In genomic region chr12:86157894-86158444, GRCm38 (mm10) we compare ENCODE assay signal across 9 mouse cellular contexts.
DNase-seq lines count a peak whose midpoint lies in the region; ATAC-seq and TF ChIP-seq lines count a peak whose summit lies in the region.
"Had no signal": no experiment of that assay in that cellular context is flagged by ENCODE, and none has a peak within 500 bp of the region (broad histone marks: within the 10 kb centered on the region; RNA-seq: fewer than 3 reads in every experiment).

No protein-coding gene starts in this region.

- no peaks in the 10 kb centered on the region for H3K9me3 ChIP-seq in embryonic facial prominence, embryonic 11.5 days (replicated peaks; ENCODE audit: control insufficient read depth, low read length)
- H3K9me3 ChIP-seq in hindbrain, postnatal 0 days (ENCODE audit: low read length) = no peaks in the 10 kb centered on the region
- H3K9me3 ChIP-seq in stomach, embryonic 15.5 days = no peaks in the 10 kb centered on the region

- peak; percentile 25 for DNase-seq in gastrocnemius, adult 2 months
- no peak for DNase-seq in gastrocnemius, postnatal 10 days
- peak; percentile 18 for DNase-seq in MN1 (ENCODE audit: low spot score)
- DNase-seq in embryonic facial prominence, embryonic 11.5 days (ENCODE audit: low spot score) = peak; percentile 56
- DNase-seq in hindbrain, postnatal 0 days (ENCODE audit: low spot score) = peak; percentile 38
- DNase-seq in thymus, adult 18-20 months = no peak
- no peak for DNase-seq in ovary, postnatal 14 days (ENCODE audit: low spot score)

- H3K4me1 ChIP-seq in embryonic facial prominence, embryonic 11.5 days (ENCODE audit: control insufficient read depth, insufficient read depth, low read length) = 0 out of 2 replicates have a peak, but pooled peaks cover 5% of the 10 kb centered on the region
- H3K4me1 ChIP-seq in hindbrain, postnatal 0 days (ENCODE audit: insufficient read depth, low read length) = peaks cover 22% of the 10 kb centered on the region
- H3K4me1 ChIP-seq in stomach, embryonic 15.5 days = peaks cover 16% of the 10 kb centered on the region

- 0 out of 2 replicates have a peak, but pooled peaks have one; percentile 40 for ATAC-seq in embryonic facial prominence, embryonic 11.5 days (replicated peaks; ENCODE audit: insufficient number of reproducible peaks, low FRiP score, low TSS enrichment, low read depth)
- no peak for ATAC-seq in hindbrain, postnatal 0 days
- peak; percentile 69; the same call in 1 of the 2 replicates for ATAC-seq in stomach, embryonic 15.5 days (ENCODE audit: insufficient read depth, low FRiP score, low read depth)

- no peak for TF ChIP-seq CTCF in gastrocnemius, adult 2 months (IDR thresholded peaks at IDR 0.05)
- no peak for TF ChIP-seq CTCF in hindbrain, postnatal 0 days (IDR thresholded peaks at IDR 0.05; ENCODE audit: low read depth)

- peak overlapping the region; percentile 50 for H3K27ac ChIP-seq in gastrocnemius, adult 2 months
- peak overlapping the region; percentile 20; the same call in 1 of the 2 replicates for H3K27ac ChIP-seq in embryonic facial prominence, embryonic 11.5 days (replicated peaks; ENCODE audit: low read depth, low read length)
- H3K27ac ChIP-seq in hindbrain, postnatal 0 days = no peak overlapping the region
- peak overlapping the region; percentile 48; the same call in 1 of the 2 replicates for H3K27ac ChIP-seq in stomach, embryonic 15.5 days
- H3K27ac ChIP-seq: midbrain, embryonic 12.5 days had no signal

- H3K27me3 ChIP-seq in embryonic facial prominence, embryonic 11.5 days (ENCODE audit: control insufficient read depth, insufficient read depth, low read length) = no peaks in the 10 kb centered on the region
- H3K27me3 ChIP-seq in hindbrain, postnatal 0 days (ENCODE audit: insufficient read depth, low read length) = no peaks in the 10 kb centered on the region
- no peaks in the 10 kb centered on the region for H3K27me3 ChIP-seq in stomach, embryonic 15.5 days (replicated peaks)

- H3K4me2 ChIP-seq in embryonic facial prominence, embryonic 11.5 days (ENCODE audit: low read depth, low read length) = no peak overlapping the region; the same call in 1 of the 2 replicates
- H3K4me2 ChIP-seq in hindbrain, postnatal 0 days (ENCODE audit: low read depth, low read length) = no peak overlapping the region
- H3K4me2 ChIP-seq in stomach, embryonic 15.5 days = no peak overlapping the region
- H3K4me2 ChIP-seq: midbrain, embryonic 12.5 days had no signal

- no peaks in the 10 kb centered on the region for H3K36me3 ChIP-seq in embryonic facial prominence, embryonic 11.5 days (replicated peaks; ENCODE audit: control insufficient read depth, insufficient read depth, low read depth, low read length)
- no peaks in the 10 kb centered on the region for H3K36me3 ChIP-seq in hindbrain, postnatal 0 days (ENCODE audit: insufficient read depth, low read length)
- H3K36me3 ChIP-seq in stomach, embryonic 15.5 days = no peaks in the 10 kb centered on the region

- H3K9ac ChIP-seq in embryonic facial prominence, embryonic 11.5 days (replicated peaks; ENCODE audit: low read length) = no peak overlapping the region
- no peak overlapping the region for H3K9ac ChIP-seq in hindbrain, postnatal 0 days (replicated peaks; ENCODE audit: low read length)
- H3K9ac ChIP-seq in stomach, embryonic 15.5 days = no peak overlapping the region
- H3K9ac ChIP-seq: midbrain, embryonic 12.5 days had no signal

- no peak overlapping the region for H3K4me3 ChIP-seq in gastrocnemius, adult 2 months
- no peak overlapping the region for H3K4me3 ChIP-seq in embryonic facial prominence, embryonic 11.5 days (ENCODE audit: low read depth, low read length)
- no peak overlapping the region for H3K4me3 ChIP-seq in hindbrain, postnatal 0 days (ENCODE audit: low read length)
- H3K4me3 ChIP-seq in stomach, embryonic 15.5 days (replicated peaks) = no peak overlapping the region
- H3K4me3 ChIP-seq: midbrain, embryonic 12.5 days had no signal

- intact Hi-C loops in gastrocnemius, adult 2 months (cut with DNase I) = no loop called here

- WGBS in embryonic facial prominence, embryonic 11.5 days = 22% methylated on average over 8 of the region's 8 CpGs
- WGBS in hindbrain, postnatal 0 days = 24% methylated on average over 8 of the region's 8 CpGs
- WGBS in stomach, embryonic 15.5 days = 16% methylated on average over 8 of the region's 8 CpGs

Comparison
In these comparisons a context has a peak if more than half of its experiments do, and no peak if none do; other contexts are left out.
1. DNase-seq: peak in gastrocnemius, adult 2 months (single experiment), MN1 (single experiment), embryonic facial prominence, embryonic 11.5 days (single experiment) and hindbrain, postnatal 0 days (single experiment); none in gastrocnemius, postnatal 10 days (single experiment), thymus, adult 18-20 months (0 of 2) and ovary, postnatal 14 days (single experiment).